Mouse (Mus musculus) lung, adult 2 months (tissue): ENCODE measurements at regions not wholly inside any gene's neighbourhood (a gene's known extent, or its start where the extent isn't known, plus 50 kb on each side); places are given as distances from the start of the nearest gene placed in this dataset.

ENCODE experiments used
- DNase-seq: peaks from one replicate; pipeline ENCODE4 v3.0.0; 2022
- H3K4me1 ChIP-seq: fragments of 200-500 bp; 2 replicates; pipeline ENCODE4 v1.6.1; 2011; ENCODE audit warnings: low read length; ENCODE audit not compliant: control insufficient read depth, insufficient read depth
- H3K4me3 ChIP-seq: fragments of 200-500 bp; replicated peaks from 2 replicates; pipeline ENCODE3; 2011; ENCODE audit warnings: low read depth, mild to moderate bottlenecking, control low read depth, low read length; ENCODE audit errors: extremely low read depth
- CTCF ChIP-seq: fragments of 200-500 bp; IDR thresholded peaks from 2 replicates; pipeline ENCODE4 v1.5.1; 2011; ENCODE audit warnings: mild to moderate bottlenecking, low read length, control low read depth; ENCODE audit not compliant: insufficient read depth
- POLR2A ChIP-seq: fragments of 200-500 bp; IDR thresholded peaks from 2 replicates; pipeline ENCODE4 v1.6.1; 2011; ENCODE audit warnings: low read depth, mild to moderate bottlenecking, control low read depth, low read length, borderline replicate concordance; ENCODE audit errors: extremely low read depth
- WGBS: fragments of 180-500 bp; shearing (Covaris S2); methylation state at CpG from one replicate; pipeline ENCODE4 v1.1.7; 2018; 5-methylcytosine and 5-hydroxymethylcytosine counted together

GRCm38 (mm10) chr10:109607121-109607520 lies 596.3 kb upstream of the Syt1 start:
- H3K4me1 ChIP-seq, result no peaks in the 10 kb centered on the region
- TF ChIP-seq CTCF (no peak), POLR2A (no peak)
- no peak overlapping the region for H3K4me3 ChIP-seq
- WGBS, result 51% methylated on average over 5 of the region's 5 CpGs
- no peak for DNase-seq

- Histone ChIP-seq H3K4me1 (no peaks in the 10 kb centered on the region), H3K4me3 (no peak overlapping the region)
- no peak for DNase-seq
- no peak for TF ChIP-seq CTCF
- no peak for TF ChIP-seq POLR2A
- 78% methylated on average over 3 of the region's 3 CpGs for WGBS
Measured at GRCm38 (mm10) chr10:109603241-109603640, 592.5 kb upstream of the Syt1 start.

GRCm38 (mm10) chr10:109598604-109599003 lies 587.8 kb upstream of the Syt1 start:
- DNase-seq, result no peak
- WGBS, result 68% methylated on average over 3 of the region's 3 CpGs
- Histone ChIP-seq H3K4me1 (no peaks in the 10 kb centered on the region), H3K4me3 (no peak overlapping the region)
- no peak for TF ChIP-seq POLR2A
- TF ChIP-seq CTCF, result no peak

- Histone ChIP-seq H3K4me1 (no peaks in the 10 kb centered on the region), H3K4me3 (no peak overlapping the region)
- no peak for TF ChIP-seq POLR2A
- TF ChIP-seq CTCF, result no peak
- no peak for DNase-seq
- 86% methylated on average over 4 of the region's 4 CpGs for WGBS
Measured at GRCm38 (mm10) chr10:109573200-109573599, 562.4 kb upstream of the Syt1 start.

GRCm38 (mm10) chr10:109569798-109570197 lies 559.0 kb upstream of the Syt1 start:
- WGBS, result 69% methylated on average over 2 of the region's 2 CpGs
- Histone ChIP-seq H3K4me1 (no peaks in the 10 kb centered on the region), H3K4me3 (no peak overlapping the region)
- no peak for TF ChIP-seq CTCF
- no peak for TF ChIP-seq POLR2A
- DNase-seq, result no peak

- TF ChIP-seq POLR2A (no peak), CTCF (no peak)
- WGBS, result 63% methylated on average over 2 of the region's 2 CpGs
- no peaks in the 10 kb centered on the region for H3K4me1 ChIP-seq
Measured at GRCm38 (mm10) chr10:109566675-109567074, 555.9 kb upstream of the Syt1 start.

GRCm38 (mm10) chr10:109561638-109562037 lies 550.9 kb upstream of the Syt1 start:
- 75% methylated on average over 2 of the region's 2 CpGs for WGBS
- DNase-seq, result no peak
- TF ChIP-seq CTCF, result no peak
- no peak for TF ChIP-seq POLR2A

More at GRCm38 (mm10) chr10:109566675-109567074, 555.9 kb upstream of the Syt1 start:
- no peak for DNase-seq
- no peak overlapping the region for H3K4me3 ChIP-seq

GRCm38 (mm10) chr10:109561094-109561493 lies 550.3 kb upstream of the Syt1 start:
- 9% methylated on average over 1 of the region's 1 CpGs for WGBS
- no peak for DNase-seq
- no peak for TF ChIP-seq POLR2A
- Histone ChIP-seq H3K4me3 (no peak overlapping the region), H3K4me1 (no peaks in the 10 kb centered on the region)

More at GRCm38 (mm10) chr10:109561638-109562037, 550.9 kb upstream of the Syt1 start:
- no peaks in the 10 kb centered on the region for H3K4me1 ChIP-seq
- no peak overlapping the region for H3K4me3 ChIP-seq

- Histone ChIP-seq H3K4me3 (no peak overlapping the region), H3K4me1 (no peaks in the 10 kb centered on the region)
- TF ChIP-seq POLR2A (no peak), CTCF (no peak)
- no peak for DNase-seq
- WGBS, result 84% methylated on average over 1 of the region's 1 CpGs
Measured at GRCm38 (mm10) chr10:109543301-109543700, 532.5 kb upstream of the Syt1 start.

- WGBS, result 71% methylated on average over 2 of the region's 2 CpGs
- no peak for TF ChIP-seq POLR2A
- TF ChIP-seq CTCF, result no peak
- Histone ChIP-seq H3K4me1 (no peaks in the 10 kb centered on the region), H3K4me3 (no peak overlapping the region)
- no peak for DNase-seq
Measured at GRCm38 (mm10) chr10:109540229-109540628, 529.4 kb upstream of the Syt1 start.

GRCm38 (mm10) chr10:109528096-109528495 lies 517.3 kb upstream of the Syt1 start:
- no peak for DNase-seq
- TF ChIP-seq POLR2A (no peak), CTCF (no peak)
- H3K4me1 ChIP-seq, result no peaks in the 10 kb centered on the region
- WGBS, result 69% methylated on average over 2 of the region's 2 CpGs
- no peak overlapping the region for H3K4me3 ChIP-seq
